Mouse (Mus musculus) ES-Bruce4 (cell line): ENCODE measurements at regions not wholly inside any gene's neighbourhood (a gene's known extent, or its start where the extent isn't known, plus 50 kb on each side); places are given as distances from the start of the nearest gene placed in this dataset.

Source experiments
- H3K27ac ChIP-seq: 2 replicates; pipeline ENCODE4 v1.5.1; 2012; ENCODE audit warnings: low read length, inconsistent platforms; ENCODE audit not compliant: insufficient read depth
- H3K27me3 ChIP-seq: 2 replicates; pipeline ENCODE4 v1.6.1; 2012; ENCODE audit warnings: mild to moderate bottlenecking, low read length, inconsistent platforms; ENCODE audit not compliant: control insufficient read depth, poor library complexity, insufficient read depth, severe bottlenecking
- H3K36me3 ChIP-seq: 2 replicates; pipeline ENCODE4 v1.6.1; 2012; ENCODE audit warnings: inconsistent platforms, mild to moderate bottlenecking, low read length, moderate library complexity; ENCODE audit not compliant: control insufficient read depth, poor library complexity, insufficient read depth, severe bottlenecking
- H3K4me1 ChIP-seq: one replicate; pipeline ENCODE4 v1.8.1; 2011; ENCODE audit warnings: low read length; ENCODE audit not compliant: control insufficient read depth, insufficient read depth
- H3K4me3 ChIP-seq: 2 replicates; pipeline ENCODE4 v1.5.1; 2011; ENCODE audit warnings: low read depth, mild to moderate bottlenecking, low read length
- H3K9ac ChIP-seq: 2 replicates; pipeline ENCODE4 v1.6.1; 2012; ENCODE audit warnings: low read depth, mild to moderate bottlenecking, inconsistent platforms; ENCODE audit not compliant: poor library complexity, severe bottlenecking
- H3K9me3 ChIP-seq: replicated peaks from 2 replicates; pipeline ENCODE4 v1.6.1; 2012; ENCODE audit warnings: mild to moderate bottlenecking, low read length, inconsistent platforms; ENCODE audit not compliant: control insufficient read depth, poor library complexity, insufficient read depth, severe bottlenecking
- CTCF ChIP-seq: IDR thresholded peaks from one replicate; pipeline ENCODE4 v1.8.1; 2011; ENCODE audit warnings: low read depth, low read length
- EP300 ChIP-seq: IDR thresholded peaks from 2 replicates; pipeline ENCODE4 v1.6.1; 2011; ENCODE audit warnings: low read depth, low read length; ENCODE audit not compliant: insufficient read depth
- POLR2A ChIP-seq: IDR thresholded peaks from one replicate; pipeline ENCODE4 v1.8.1; 2011; ENCODE audit warnings: low read length; ENCODE audit not compliant: insufficient read depth

- no peak overlapping the region for H3K9ac ChIP-seq
- no peaks in the 10 kb centered on the region for H3K36me3 ChIP-seq
- no peak overlapping the region for H3K27ac ChIP-seq
- TF ChIP-seq CTCF (no peak), EP300 (no peak), POLR2A (no peak)
- H3K4me3 ChIP-seq, result no peak overlapping the region
- H3K9me3 ChIP-seq, result no peaks in the 10 kb centered on the region
- H3K27me3 ChIP-seq, result no peaks in the 10 kb centered on the region; the same call in 1 of the 2 replicates
- H3K4me1 ChIP-seq, result no peaks in the 10 kb centered on the region
Measured at GRCm38 (mm10) chr11:44325525-44325924, 74.3 kb upstream of the Il12b start.

- Histone ChIP-seq H3K4me3 (no peak overlapping the region), H3K36me3 (no peaks in the 10 kb centered on the region), H3K9ac (no peak overlapping the region), H3K9me3 (no peaks in the 10 kb centered on the region), H3K27me3 (no peaks in the 10 kb centered on the region; the same call in 1 of the 2 replicates), H3K27ac (no peak overlapping the region), H3K4me1 (no peaks in the 10 kb centered on the region)
- no peak for TF ChIP-seq POLR2A
- no peak for TF ChIP-seq CTCF
- no peak for TF ChIP-seq EP300
Measured at GRCm38 (mm10) chr11:44329503-44329902, 70.4 kb upstream of the Il12b start.

- Histone ChIP-seq H3K9me3 (no peaks in the 10 kb centered on the region), H3K27ac (no peak overlapping the region), H3K9ac (no peak overlapping the region), H3K36me3 (no peaks in the 10 kb centered on the region), H3K27me3 (no peaks in the 10 kb centered on the region; the same call in 1 of the 2 replicates), H3K4me3 (no peak overlapping the region), H3K4me1 (no peaks in the 10 kb centered on the region)
- TF ChIP-seq CTCF (no peak), EP300 (no peak), POLR2A (no peak)
Measured at GRCm38 (mm10) chr11:44330438-44330837, 69.4 kb upstream of the Il12b start.

- TF ChIP-seq EP300 (no peak), CTCF (no peak), POLR2A (no peak)
- Histone ChIP-seq H3K36me3 (no peaks in the 10 kb centered on the region), H3K9ac (no peak overlapping the region), H3K9me3 (no peaks in the 10 kb centered on the region), H3K4me1 (no peaks in the 10 kb centered on the region), H3K27me3 (no peaks in the 10 kb centered on the region; the same call in 1 of the 2 replicates), H3K27ac (no peak overlapping the region), H3K4me3 (no peak overlapping the region)
Measured at GRCm38 (mm10) chr11:44330851-44331773, 68.8 kb upstream of the Il12b start.

- Histone ChIP-seq H3K27me3 (no peaks in the 10 kb centered on the region; the same call in 1 of the 2 replicates), H3K9me3 (no peaks in the 10 kb centered on the region), H3K27ac (no peak overlapping the region), H3K36me3 (no peaks in the 10 kb centered on the region), H3K4me1 (no peaks in the 10 kb centered on the region), H3K9ac (no peak overlapping the region), H3K4me3 (no peak overlapping the region)
- TF ChIP-seq EP300, result no peak
- no peak for TF ChIP-seq CTCF
- no peak for TF ChIP-seq POLR2A
Measured at GRCm38 (mm10) chr11:44331774-44332129, 68.1 kb upstream of the Il12b start.

DNA sequence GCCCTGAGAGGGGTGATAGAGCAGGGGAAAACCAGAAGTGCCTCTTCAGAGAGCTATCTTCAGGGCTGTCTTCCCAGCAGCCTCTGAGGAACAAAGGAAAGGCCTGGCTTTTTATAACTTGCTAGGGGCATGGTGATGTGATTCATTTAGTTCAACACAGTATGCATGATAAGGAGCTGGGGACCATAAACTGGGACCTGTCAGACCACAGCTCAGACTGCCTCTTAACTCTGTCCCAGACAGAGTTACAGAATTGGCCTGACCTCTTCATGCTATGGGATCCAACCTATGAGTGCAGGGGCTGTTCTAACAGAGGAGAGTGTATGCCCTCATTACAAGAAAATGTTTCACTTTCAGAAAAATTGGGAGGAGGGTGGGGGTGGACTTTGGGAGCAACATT lies 59.3 kb upstream of the Il12b start:
- H3K9ac ChIP-seq, result no peak overlapping the region
- H3K4me1 ChIP-seq, result no peaks in the 10 kb centered on the region
- TF ChIP-seq POLR2A (no peak), EP300 (no peak), CTCF (no peak)
- no peaks in the 10 kb centered on the region for H3K36me3 ChIP-seq
- H3K27ac ChIP-seq, result no peak overlapping the region
- no peaks in the 10 kb centered on the region for H3K9me3 ChIP-seq
- H3K4me3 ChIP-seq, result no peak overlapping the region
- no peaks in the 10 kb centered on the region for H3K27me3 ChIP-seq
